Mouse (Mus musculus) midbrain, embryonic 12.5 days (tissue): ENCODE measurements at regions not wholly inside any gene's neighbourhood (a gene's known extent, or its start where the extent isn't known, plus 50 kb on each side); places are given as distances from the start of the nearest gene placed in this dataset.
"Not testable (repeated sequence)": the region's sequence is repeated elsewhere in the genome, so short reads cannot be mapped to it uniquely, and the experiment has no call there.

Experiments used
- ATAC-seq: fragments of 200-750 bp; cut with Nextera tagmentation; 2 replicates; pipeline ENCODE4 v1.8.0; 2017; ENCODE audit warnings: low read depth, moderate TSS enrichment, moderate library complexity; ENCODE audit not compliant: low FRiP score
- H3K27ac ChIP-seq: fragments of 300-500 bp; sonication (generic); replicated peaks from 2 replicates; pipeline ENCODE4 v1.5.1; 2016; ENCODE audit warnings: mild to moderate bottlenecking
- H3K27me3 ChIP-seq: fragments of 300-500 bp; sonication (generic); 2 replicates; pipeline ENCODE4 v1.6.1; 2016; ENCODE audit warnings: mild to moderate bottlenecking
- H3K36me3 ChIP-seq: fragments of 300-500 bp; sonication (generic); 2 replicates; pipeline ENCODE4 v1.6.1; 2016
- H3K4me1 ChIP-seq: fragments of 300-500 bp; sonication (generic); 2 replicates; pipeline ENCODE4 v1.6.1; 2016
- H3K4me2 ChIP-seq: fragments of 300-500 bp; sonication (generic); replicated peaks from 2 replicates; pipeline ENCODE4 v1.6.1; 2016; ENCODE audit warnings: mild to moderate bottlenecking, moderate library complexity
- H3K4me3 ChIP-seq: fragments of 300-500 bp; sonication (generic); 2 replicates; pipeline ENCODE4 v1.5.1; 2016; ENCODE audit warnings: mild to moderate bottlenecking
- H3K9ac ChIP-seq: fragments of 300-500 bp; sonication (generic); replicated peaks from 2 replicates; pipeline ENCODE4 v1.6.1; 2016; ENCODE audit warnings: mild to moderate bottlenecking, moderate library complexity
- H3K9me3 ChIP-seq: fragments of 300-500 bp; sonication (generic); 2 replicates; pipeline ENCODE4 v1.6.1; 2016; ENCODE audit warnings: mild to moderate bottlenecking
- WGBS: fragments of 180-500 bp; shearing (Covaris S2); methylation state at CpG from one replicate; pipeline ENCODE4 v1.1.7; 2016; 5-methylcytosine and 5-hydroxymethylcytosine counted together

GRCm38 (mm10) chr12:40949580-40949979 lies 74.3 kb upstream of the Immp2l start:
- ATAC-seq, result no peak
- no peak overlapping the region for H3K4me2 ChIP-seq
- H3K4me1 ChIP-seq, result no peaks in the 10 kb centered on the region
- no peak overlapping the region for H3K4me3 ChIP-seq
- H3K27me3 ChIP-seq, result no peaks in the 10 kb centered on the region
- 88% methylated on average over 3 of the region's 3 CpGs for WGBS
- H3K9me3 ChIP-seq, result no peaks in the 10 kb centered on the region
- H3K9ac ChIP-seq, result no peak overlapping the region
- no peaks in the 10 kb centered on the region for H3K36me3 ChIP-seq
- no peak overlapping the region for H3K27ac ChIP-seq

GRCm38 (mm10) chr12:40958536-40958935 lies 65.4 kb upstream of the Immp2l start:
- no peak overlapping the region for H3K4me2 ChIP-seq

GRCm38 (mm10) chr12:40964996-40965395 lies 58.9 kb upstream of the Immp2l start:
- no peaks in the 10 kb centered on the region for H3K27me3 ChIP-seq
- ATAC-seq, result peak; percentile 38; the same call in 1 of the 2 replicates
- WGBS, result 32% methylated on average over 2 of the region's 2 CpGs
- no peak overlapping the region for H3K27ac ChIP-seq
- no peak overlapping the region for H3K4me3 ChIP-seq
- no peaks in the 10 kb centered on the region for H3K4me1 ChIP-seq
- no peak overlapping the region for H3K4me2 ChIP-seq
- no peaks in the 10 kb centered on the region for H3K36me3 ChIP-seq
- H3K9me3 ChIP-seq, result no peaks in the 10 kb centered on the region
- no peak overlapping the region for H3K9ac ChIP-seq

More at GRCm38 (mm10) chr12:40958536-40958935, 65.4 kb upstream of the Immp2l start:
- Histone ChIP-seq H3K36me3 (no peaks in the 10 kb centered on the region), H3K27me3 (no peaks in the 10 kb centered on the region), H3K9me3 (no peaks in the 10 kb centered on the region), H3K4me1 (no peaks in the 10 kb centered on the region), H3K4me3 (no peak overlapping the region), H3K9ac (no peak overlapping the region), H3K27ac (no peak overlapping the region)
- no peak for ATAC-seq
- 79% methylated on average over 3 of the region's 3 CpGs for WGBS

- no peak for ATAC-seq
Measured at GRCm38 (mm10) chr12:40966308-40966707, 57.6 kb upstream of the Immp2l start.

GRCm38 (mm10) chr12:40966723-40967122 lies 57.2 kb upstream of the Immp2l start:
- H3K9ac ChIP-seq, H3K4me3 ChIP-seq, H3K9me3 ChIP-seq, H3K36me3 ChIP-seq, H3K27ac ChIP-seq, ATAC-seq, H3K4me2 ChIP-seq, H3K4me1 ChIP-seq, H3K27me3 ChIP-seq: not testable (repeated sequence)
- WGBS, result 87% methylated on average over 6 of the region's 6 CpGs

More at GRCm38 (mm10) chr12:40966308-40966707, 57.6 kb upstream of the Immp2l start:
- H3K27me3 ChIP-seq, result no peaks in the 10 kb centered on the region
- WGBS, result 96% methylated on average over 2 of the region's 2 CpGs
- no peaks in the 10 kb centered on the region for H3K9me3 ChIP-seq
- no peak overlapping the region for H3K9ac ChIP-seq
- no peaks in the 10 kb centered on the region for H3K36me3 ChIP-seq
- no peaks in the 10 kb centered on the region for H3K4me1 ChIP-seq
- H3K27ac ChIP-seq, result no peak overlapping the region
- H3K4me3 ChIP-seq, result no peak overlapping the region
- H3K4me2 ChIP-seq, result no peak overlapping the region

GRCm38 (mm10) chr12:40972844-40973243 lies 51.0 kb upstream of the Immp2l start:
- Histone ChIP-seq H3K27me3 (no peaks in the 10 kb centered on the region), H3K4me3 (no peak overlapping the region), H3K9ac (no peak overlapping the region), H3K4me1 (no peaks in the 10 kb centered on the region), H3K9me3 (no peaks in the 10 kb centered on the region), H3K36me3 (no peaks in the 10 kb centered on the region), H3K4me2 (no peak overlapping the region), H3K27ac (no peak overlapping the region)
- 84% methylated on average over 3 of the region's 3 CpGs for WGBS
- no peak for ATAC-seq
